Mouse (Mus musculus): ENCODE measurements around the gene Ddx54. TPM values are rescaled to one million over a fixed set of nuclear protein-coding genes. Genes with fewer than 3 reads are reported as not detected.

The Ddx54 gene
- total and polyA plus RNA-seq, 2 experiments from 2014 or later = 18.2 to 23.0 TPM

GRCm38 (mm10) chr5:120621078-120621765, 8.7 kb downstream of the Ddx54 start:
- TF ChIP-seq EP300 (IDR thresholded peaks at IDR 0.05; ENCODE audit: low read depth) (no peak), CTCF (IDR thresholded peaks at IDR 0.05; ENCODE audit: low read depth) (no peak)
- peaks cover 4% of the 10 kb centered on the region; the same call in 1 of the 2 replicates for H3K4me1 ChIP-seq (ENCODE audit: control insufficient read depth, insufficient read depth)
- peak overlapping the region; percentile 32; the same call in 1 of the 2 replicates for H3K4me2 ChIP-seq (ENCODE audit: low read depth, low read length)
- ATAC-seq (ENCODE audit: insufficient read depth, low read depth) = no peak
- H3K36me3 ChIP-seq (replicated peaks; ENCODE audit: control insufficient read depth, insufficient read depth, low read length) = peaks cover 81% of the 10 kb centered on the region
- H3K4me3 ChIP-seq (ENCODE audit: low read depth, low read length) = peak overlapping the region; percentile 3; the same call in 1 of the 2 replicates
- no peaks in the 10 kb centered on the region for H3K9me3 ChIP-seq (replicated peaks; ENCODE audit: control insufficient read depth, low read length)
- H3K9ac ChIP-seq (replicated peaks; ENCODE audit: low read depth, low read length) = no peak overlapping the region
- no peaks in the 10 kb centered on the region for H3K27me3 ChIP-seq (ENCODE audit: control insufficient read depth, insufficient read depth, low read length)
- DNase-seq (ENCODE audit: low spot score) = no peak
- peak overlapping the region; percentile 26; the same call in 1 of the 2 replicates for H3K27ac ChIP-seq (ENCODE audit: low read depth)
- 82% methylated on average over 23 of the region's 23 CpGs for WGBS

GRCm38 (mm10) chr5:120621846-120622197, 9.3 kb downstream of the Ddx54 start:
- DNase-seq (ENCODE audit: low spot score) = no peak
- Histone ChIP-seq H3K36me3 (replicated peaks; ENCODE audit: control insufficient read depth, insufficient read depth, low read length) (peaks cover 87% of the 10 kb centered on the region), H3K4me1 (ENCODE audit: control insufficient read depth, insufficient read depth) (peaks cover 4% of the 10 kb centered on the region; the same call in 1 of the 2 replicates), H3K9ac (replicated peaks; ENCODE audit: low read depth, low read length) (no peak overlapping the region), H3K27ac (ENCODE audit: low read depth) (peak overlapping the region; percentile 26; the same call in 1 of the 2 replicates), H3K4me3 (ENCODE audit: low read depth, low read length) (peak overlapping the region; percentile 3; the same call in 1 of the 2 replicates), H3K27me3 (ENCODE audit: control insufficient read depth, insufficient read depth, low read length) (no peaks in the 10 kb centered on the region), H3K4me2 (ENCODE audit: low read depth, low read length) (peak overlapping the region; percentile 32; the same call in 1 of the 2 replicates), H3K9me3 (replicated peaks; ENCODE audit: control insufficient read depth, low read length) (no peaks in the 10 kb centered on the region)
- WGBS = 74% methylated on average over 10 of the region's 10 CpGs
- TF ChIP-seq EP300 (IDR thresholded peaks at IDR 0.05; ENCODE audit: low read depth) = no peak
- TF ChIP-seq CTCF (IDR thresholded peaks at IDR 0.05; ENCODE audit: low read depth) = no peak
- ATAC-seq (ENCODE audit: insufficient read depth, low read depth) = no peak

- Histone ChIP-seq H3K27ac (ENCODE audit: low read depth) (0 out of 2 replicates have a peak overlapping the region, but pooled peaks have one; percentile 26), H3K4me1 (ENCODE audit: control insufficient read depth, insufficient read depth) (peaks cover 4% of the 10 kb centered on the region; the same call in 1 of the 2 replicates), H3K9ac (replicated peaks; ENCODE audit: low read depth, low read length) (no peak overlapping the region), H3K27me3 (ENCODE audit: control insufficient read depth, insufficient read depth, low read length) (no peaks in the 10 kb centered on the region), H3K36me3 (replicated peaks; ENCODE audit: control insufficient read depth, insufficient read depth, low read length) (peaks cover 92% of the 10 kb centered on the region), H3K4me2 (ENCODE audit: low read depth, low read length) (no peak overlapping the region; the same call in 1 of the 2 replicates), H3K9me3 (replicated peaks; ENCODE audit: control insufficient read depth, low read length) (no peaks in the 10 kb centered on the region), H3K4me3 (ENCODE audit: low read depth, low read length) (no peak overlapping the region)
- ATAC-seq (ENCODE audit: insufficient read depth, low read depth) (no peak), DNase-seq (ENCODE audit: low spot score) (peak; percentile 25)
- TF ChIP-seq CTCF (IDR thresholded peaks at IDR 0.05; ENCODE audit: low read depth) (no peak), EP300 (IDR thresholded peaks at IDR 0.05; ENCODE audit: low read depth) (no peak)
- 66% methylated on average over 5 of the region's 5 CpGs for WGBS
These were observed 9.8 kb downstream of the Ddx54 start for GRCm38 (mm10) chr5:120622198-120622851.

- ATAC-seq (ENCODE audit: insufficient read depth, low read depth) (no peak), DNase-seq (ENCODE audit: low spot score) (no peak)
- Histone ChIP-seq H3K4me3 (ENCODE audit: low read depth, low read length) (no peak overlapping the region), H3K27ac (ENCODE audit: low read depth) (no peak overlapping the region), H3K36me3 (replicated peaks; ENCODE audit: control insufficient read depth, insufficient read depth, low read length) (peaks cover 75% of the 10 kb centered on the region), H3K4me2 (ENCODE audit: low read depth, low read length) (no peak overlapping the region), H3K9ac (replicated peaks; ENCODE audit: low read depth, low read length) (no peak overlapping the region), H3K4me1 (ENCODE audit: control insufficient read depth, insufficient read depth) (peaks cover 4% of the 10 kb centered on the region; the same call in 1 of the 2 replicates), H3K9me3 (replicated peaks; ENCODE audit: control insufficient read depth, low read length) (no peaks in the 10 kb centered on the region), H3K27me3 (ENCODE audit: control insufficient read depth, insufficient read depth, low read length) (no peaks in the 10 kb centered on the region)
- 89% methylated on average over 10 of the region's 10 CpGs for WGBS
- TF ChIP-seq CTCF (IDR thresholded peaks at IDR 0.05; ENCODE audit: low read depth) = no peak
- no peak for TF ChIP-seq EP300 (IDR thresholded peaks at IDR 0.05; ENCODE audit: low read depth)
These were observed 11.9 kb downstream of the Ddx54 start for GRCm38 (mm10) chr5:120624427-120624826.

- H3K36me3 ChIP-seq (replicated peaks; ENCODE audit: control insufficient read depth, insufficient read depth, low read length) = peaks cover 56% of the 10 kb centered on the region
These were observed 13.9 kb downstream of the Ddx54 start for GRCm38 (mm10) chr5:120626399-120626798.

More at GRCm38 (mm10) chr5:120626399-120626798, 13.9 kb downstream of the Ddx54 start:
- H3K4me1 ChIP-seq (ENCODE audit: control insufficient read depth, insufficient read depth) = peaks cover 4% of the 10 kb centered on the region; the same call in 1 of the 2 replicates
- peaks cover 6% of the 10 kb centered on the region for H3K27me3 ChIP-seq (ENCODE audit: control insufficient read depth, insufficient read depth, low read length)
- no peak for DNase-seq (ENCODE audit: low spot score)
- H3K9ac ChIP-seq (replicated peaks; ENCODE audit: low read depth, low read length) = no peak overlapping the region
- H3K9me3 ChIP-seq (replicated peaks; ENCODE audit: control insufficient read depth, low read length) = no peaks in the 10 kb centered on the region
- H3K27ac ChIP-seq (ENCODE audit: low read depth) = no peak overlapping the region
- TF ChIP-seq CTCF (IDR thresholded peaks at IDR 0.05; ENCODE audit: low read depth) (no peak), EP300 (IDR thresholded peaks at IDR 0.05; ENCODE audit: low read depth) (no peak)
- WGBS = 55% methylated on average over 19 of the region's 19 CpGs
- no peak overlapping the region for H3K4me3 ChIP-seq (ENCODE audit: low read depth, low read length)
- H3K4me2 ChIP-seq (ENCODE audit: low read depth, low read length) = no peak overlapping the region
- ATAC-seq (ENCODE audit: insufficient read depth, low read depth) = no peak
